Mouse (Mus musculus) liver, embryonic 11.5 days (tissue): ENCODE results near the gene Stx3. TPM values are rescaled to one million over a fixed set of nuclear protein-coding genes. Genes with fewer than 3 reads are reported as not detected.

Experiments
- ATAC-seq: fragments of 200-750 bp; cut with Nextera tagmentation; replicated peaks from 2 replicates; pipeline ENCODE4 v1.8.0; 2017; ENCODE audit warnings: moderate number of reproducible peaks, mild to moderate bottlenecking, moderate TSS enrichment, moderate library complexity; ENCODE audit not compliant: low FRiP score
- DNase-seq: peaks from one replicate; pipeline ENCODE4 v3.0.0-alpha.2; 2017; ENCODE audit warnings: low spot score
- H3K27ac ChIP-seq: fragments of 300-500 bp; sonication (generic); 2 replicates; pipeline ENCODE4 v1.5.1; 2014; ENCODE audit warnings: mild to moderate bottlenecking, low read depth, low read length, control low read depth
- H3K27me3 ChIP-seq: fragments of 300-500 bp; sonication (generic); replicated peaks from 2 replicates; pipeline ENCODE4 v1.6.1; 2014; ENCODE audit warnings: low read length, mixed read lengths; ENCODE audit not compliant: control insufficient read depth, insufficient read depth
- H3K36me3 ChIP-seq: fragments of 300-500 bp; sonication (generic); 2 replicates; pipeline ENCODE4 v1.6.1; 2014; ENCODE audit warnings: mild to moderate bottlenecking, low read length, moderate library complexity, mixed read lengths; ENCODE audit not compliant: control insufficient read depth, insufficient read depth
- H3K4me1 ChIP-seq: fragments of 300-500 bp; sonication (generic); replicated peaks from 2 replicates; pipeline ENCODE4 v1.6.1; 2014; ENCODE audit warnings: low read length, mixed read lengths; ENCODE audit not compliant: control insufficient read depth, insufficient read depth
- H3K4me2 ChIP-seq: fragments of 300-500 bp; sonication (generic); 2 replicates; pipeline ENCODE4 v1.6.1; 2014; ENCODE audit warnings: mild to moderate bottlenecking, control low read depth, moderate library complexity
- H3K4me3 ChIP-seq: fragments of 300-500 bp; sonication (generic); 2 replicates; pipeline ENCODE4 v1.5.1; 2014; ENCODE audit warnings: low read depth, low read length, control low read depth
- H3K9ac ChIP-seq: fragments of 300-500 bp; sonication (generic); 2 replicates; pipeline ENCODE4 v1.6.1; 2014; ENCODE audit warnings: low read depth, low read length, control low read depth
- H3K9me3 ChIP-seq: fragments of 300-500 bp; sonication (generic); 2 replicates; pipeline ENCODE4 v1.6.1; 2016; ENCODE audit warnings: low read length, inconsistent platforms, mixed read lengths; ENCODE audit not compliant: control insufficient read depth
- WGBS: fragments of 180-500 bp; shearing (Covaris S2); extraction: QIAGEN DNeasy Blood & Tissue Kit; methylation state at CpG from one replicate; pipeline ENCODE4 v1.1.7; 2014; 5-methylcytosine and 5-hydroxymethylcytosine counted together
- polyA plus RNA-seq: library from polyadenylated mRNA; unstranded; fragments of >200 nt; fragmentation: Nextera tagmentation; extraction: Ambion mirVana; gene quantifications from 2 replicates; pipeline ENCODE4 v1.2.1, GENCODE M21; 2014

The Stx3 gene
- polyA plus RNA-seq, 1 experiment from 2014 or later = 5.0 TPM

DNA sequence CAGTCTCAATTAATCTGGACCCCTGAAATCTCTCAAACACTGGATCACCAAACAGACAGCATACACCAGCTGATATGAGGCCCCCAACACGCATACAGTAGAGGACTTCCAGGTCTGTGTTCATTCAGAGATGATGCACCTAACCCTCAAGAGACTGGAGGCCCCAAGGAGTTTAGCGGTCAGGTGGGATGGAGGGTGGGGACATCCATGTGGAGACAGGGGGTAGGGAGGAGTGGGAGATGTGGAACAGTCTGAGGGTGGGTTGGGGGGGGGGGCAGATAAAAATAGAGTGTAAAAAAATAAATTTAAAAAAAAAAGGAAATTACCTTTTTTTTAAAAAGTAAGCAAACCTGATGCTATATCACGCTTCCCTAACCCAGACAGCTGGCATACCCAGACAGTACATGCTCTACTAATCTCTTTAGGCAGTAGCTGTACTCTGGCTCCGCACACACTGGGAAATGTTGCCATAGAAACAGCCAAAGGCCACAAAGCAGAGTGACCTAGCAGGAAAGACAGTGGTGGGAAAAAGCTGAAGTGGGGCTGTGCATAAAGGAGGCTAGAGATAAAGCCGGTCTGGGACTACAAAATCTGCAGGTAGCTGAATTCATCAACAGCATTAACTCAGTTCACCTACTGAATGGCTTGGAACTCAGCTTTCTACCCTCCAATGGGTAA is 7.4 kb downstream of the Stx3 start:
- no peak for DNase-seq

GRCm38 (mm10) chr19:11810856-11811255 is 8.3 kb downstream of the Stx3 start:
- Histone ChIP-seq H3K9ac (no peak overlapping the region), H3K9me3 (no peaks in the 10 kb centered on the region), H3K36me3 (no peaks in the 10 kb centered on the region), H3K4me3 (no peak overlapping the region), H3K4me2 (no peak overlapping the region), H3K4me1 (0 out of 2 replicates have a peak, but pooled peaks cover 6% of the 10 kb centered on the region), H3K27me3 (no peaks in the 10 kb centered on the region; the same call in 1 of the 2 replicates), H3K27ac (no peak overlapping the region)
- no peak for ATAC-seq
- DNase-seq = no peak
- 85% methylated on average over 1 of the region's 1 CpGs for WGBS

More for the DNA sequence above, 7.4 kb downstream of the Stx3 start:
- 51% methylated on average over 5 of the region's 5 CpGs for WGBS
- Histone ChIP-seq H3K9me3 (no peaks in the 10 kb centered on the region), H3K27ac (no peak overlapping the region), H3K27me3 (peaks cover 4% of the 10 kb centered on the region; the same call in 1 of the 2 replicates), H3K36me3 (no peaks in the 10 kb centered on the region), H3K4me3 (no peak overlapping the region), H3K4me1 (0 out of 2 replicates have a peak, but pooled peaks cover 6% of the 10 kb centered on the region), H3K4me2 (no peak overlapping the region), H3K9ac (no peak overlapping the region)
- ATAC-seq = peak; percentile 72

GRCm38 (mm10) chr19:11810003-11810758 is 9.0 kb downstream of the Stx3 start:
- H3K36me3 ChIP-seq = no peaks in the 10 kb centered on the region
- no peak overlapping the region for H3K4me2 ChIP-seq
- ATAC-seq = no peak
- 0 out of 2 replicates have a peak, but pooled peaks cover 6% of the 10 kb centered on the region for H3K4me1 ChIP-seq
- H3K27me3 ChIP-seq = no peaks in the 10 kb centered on the region
- 60% methylated on average over 5 of the region's 5 CpGs for WGBS
- no peak overlapping the region for H3K9ac ChIP-seq
- H3K4me3 ChIP-seq = no peak overlapping the region
- H3K27ac ChIP-seq = no peak overlapping the region
- no peak for DNase-seq
- H3K9me3 ChIP-seq = no peaks in the 10 kb centered on the region

- Histone ChIP-seq H3K27me3 (no peaks in the 10 kb centered on the region), H3K36me3 (no peaks in the 10 kb centered on the region), H3K4me1 (0 out of 2 replicates have a peak, but pooled peaks cover 6% of the 10 kb centered on the region), H3K4me3 (no peak overlapping the region), H3K9me3 (no peaks in the 10 kb centered on the region), H3K27ac (no peak overlapping the region), H3K9ac (no peak overlapping the region), H3K4me2 (no peak overlapping the region)
- no peak for DNase-seq
- no peak for ATAC-seq
- 61% methylated on average over 2 of the region's 2 CpGs for WGBS
Observed at GRCm38 (mm10) chr19:11808452-11808851, 10.8 kb downstream of the Stx3 start.

DNA sequence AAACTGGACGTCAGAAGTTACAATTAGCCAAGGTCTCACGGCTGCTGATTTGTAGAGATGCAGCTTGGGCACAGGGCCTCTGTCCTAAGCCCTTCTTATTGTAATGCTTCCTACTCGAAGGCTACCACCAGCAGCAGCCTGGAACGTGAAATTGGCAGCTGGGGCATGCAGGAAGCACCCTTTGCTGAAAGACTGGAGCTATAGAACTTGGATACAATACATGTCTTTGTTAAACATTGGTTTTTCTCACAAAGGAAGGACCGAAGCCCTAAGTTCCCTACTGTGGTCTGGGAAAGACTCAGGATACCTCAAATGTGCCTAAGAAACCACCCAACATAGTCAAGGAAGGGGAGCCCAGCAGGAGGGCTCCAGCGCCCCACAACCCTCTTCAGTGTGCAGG is 11.4 kb downstream of the Stx3 start:
- H3K36me3 ChIP-seq = no peaks in the 10 kb centered on the region
- H3K4me3 ChIP-seq = no peak overlapping the region
- H3K9me3 ChIP-seq = no peaks in the 10 kb centered on the region
- H3K27ac ChIP-seq = no peak overlapping the region
- no peaks in the 10 kb centered on the region for H3K27me3 ChIP-seq
- H3K4me2 ChIP-seq = no peak overlapping the region
- DNase-seq (no peak), ATAC-seq (no peak)
- H3K4me1 ChIP-seq = 0 out of 2 replicates have a peak, but pooled peaks cover 6% of the 10 kb centered on the region
- no peak overlapping the region for H3K9ac ChIP-seq
- WGBS = 46% methylated on average over 6 of the region's 6 CpGs

- no peak for DNase-seq
- Histone ChIP-seq H3K36me3 (no peaks in the 10 kb centered on the region), H3K27me3 (no peaks in the 10 kb centered on the region), H3K4me1 (0 out of 2 replicates have a peak, but pooled peaks cover 6% of the 10 kb centered on the region), H3K27ac (no peak overlapping the region), H3K4me3 (no peak overlapping the region), H3K4me2 (no peak overlapping the region), H3K9me3 (no peaks in the 10 kb centered on the region), H3K9ac (no peak overlapping the region)
- WGBS = 29% methylated on average over 2 of the region's 2 CpGs
- no peak for ATAC-seq
Observed at GRCm38 (mm10) chr19:11807251-11807650, 12.0 kb downstream of the Stx3 start.

DNA sequence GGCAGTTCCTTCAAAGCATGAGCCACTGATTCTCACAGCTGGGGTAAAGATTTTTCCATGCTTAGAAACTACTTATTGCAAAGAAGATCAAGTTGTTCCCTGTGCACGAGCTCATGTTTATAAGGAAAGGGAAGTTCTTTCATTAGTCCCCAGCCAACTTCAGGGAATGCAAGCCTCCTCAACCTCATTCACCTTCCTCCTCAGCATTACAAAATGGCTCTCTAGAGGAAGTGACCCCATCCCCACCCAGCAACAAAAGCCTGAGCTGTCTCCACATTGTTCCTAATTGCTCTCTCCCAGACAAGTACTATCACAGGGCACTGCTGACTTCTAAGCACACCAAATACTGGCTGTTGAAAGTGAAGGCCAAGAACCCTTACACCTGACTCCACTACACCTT is 14.8 kb downstream of the Stx3 start:
- Histone ChIP-seq H3K4me2 (no peak overlapping the region), H3K9me3 (no peaks in the 10 kb centered on the region), H3K36me3 (no peaks in the 10 kb centered on the region), H3K9ac (no peak overlapping the region), H3K27me3 (no peaks in the 10 kb centered on the region), H3K27ac (no peak overlapping the region), H3K4me1 (0 out of 2 replicates have a peak, but pooled peaks cover 2% of the 10 kb centered on the region), H3K4me3 (no peak overlapping the region)
- 37% methylated on average over 1 of the region's 1 CpGs for WGBS
- ATAC-seq (no peak), DNase-seq (no peak)

GRCm38 (mm10) chr19:11800531-11801315 is 18.5 kb downstream of the Stx3 start:
- DNase-seq (no peak), ATAC-seq (no peak)
- H3K9ac ChIP-seq = no peak overlapping the region
- no peaks in the 10 kb centered on the region for H3K9me3 ChIP-seq
- H3K36me3 ChIP-seq = no peaks in the 10 kb centered on the region
- H3K27ac ChIP-seq = no peak overlapping the region
- H3K4me3 ChIP-seq = no peak overlapping the region
- H3K4me1 ChIP-seq = no peaks in the 10 kb centered on the region
- 80% methylated on average over 8 of the region's 8 CpGs for WGBS
- no peaks in the 10 kb centered on the region for H3K27me3 ChIP-seq
- no peak overlapping the region for H3K4me2 ChIP-seq
